Comparison of ENCODE assay signal across 8 mouse cellular contexts in genomic region chr12:72664735-72665337, GRCm38 (mm10). TPM values are rescaled to one million over a fixed set of nuclear protein-coding genes. Genes with fewer than 3 reads are reported as not detected.
DNase-seq lines count a peak whose midpoint lies in the region; ATAC-seq lines count a peak whose summit lies in the region.

Gene Dhrs7, minus strand, starts transcription at chr12:72664909.

- H3K4me2 ChIP-seq in hindbrain, embryonic 15.5 days = peak within 1 kb of the TSS; percentile 92

- H3K36me3 ChIP-seq in hindbrain, embryonic 15.5 days = no peaks in the 10 kb centered on the region

- 2% methylated on average over 33 of the region's 33 CpGs for WGBS in hindbrain, embryonic 15.5 days

- H3K27ac ChIP-seq in hindbrain, embryonic 15.5 days (replicated peaks) = peak within 1 kb of the TSS; percentile 36

- H3K9me3 ChIP-seq in hindbrain, embryonic 15.5 days = no peaks in the 10 kb centered on the region

- H3K4me3 ChIP-seq in hindbrain, embryonic 15.5 days = peak within 1 kb of the TSS; percentile 64

- ATAC-seq in hindbrain, embryonic 15.5 days (ENCODE audit: low FRiP score, low read depth) = peak; percentile 94

- H3K4me1 ChIP-seq in hindbrain, embryonic 15.5 days (replicated peaks) = peaks cover 12% of the 10 kb centered on the region

- H3K9ac ChIP-seq in hindbrain, embryonic 15.5 days = peak within 1 kb of the TSS; percentile 65

- H3K27me3 ChIP-seq in hindbrain, embryonic 15.5 days = no peaks in the 10 kb centered on the region

- DNase-seq in T-cell, adult 2 months (ENCODE audit: low spot score) = peak; percentile 92
- DNase-seq in cerebellum, postnatal 4 days (ENCODE audit: low spot score in 2 of 2) = peak; percentile 41 to 80
- peak; percentile 92 for DNase-seq in gastrocnemius, adult 18-20 months (ENCODE audit: low spot score)
- DNase-seq in left cerebral cortex, adult 11 months (ENCODE audit: low spot score) = peak; percentile 68
- peak; percentile 94 for DNase-seq in lung, postnatal 36 days
- DNase-seq in retina, embryonic 14.5 days (ENCODE audit: low spot score) = peak; percentile 76
- DNase-seq in thymus, postnatal 4 days = peak; percentile 90

RNA-seq across cellular contexts. Expression of gene Dhrs7, which starts in this region (rescaled TPM):
- 10 to 100 TPM; 15.9 to 19.2 TPM for total RNA-seq in gastrocnemius, adult 18-20 months (2021)
- 15.3 and 22.8 TPM in 2 replicates for polyA plus RNA-seq in hindbrain, embryonic 15.5 days (2015; fragmentation: Nextera tagmentation; extraction: Ambion mirVana)

Comparison
In these comparisons a context has a peak if more than half of its experiments do, and no peak if none do; other contexts are left out.
1. Peak in every context shown above with its lines: DNase-seq, ATAC-seq, H3K4me3 ChIP-seq and H3K27ac ChIP-seq.